Mouse (Mus musculus): Measurements from ENCODE around the gene Pvalb.

The Pvalb gene

DNA sequence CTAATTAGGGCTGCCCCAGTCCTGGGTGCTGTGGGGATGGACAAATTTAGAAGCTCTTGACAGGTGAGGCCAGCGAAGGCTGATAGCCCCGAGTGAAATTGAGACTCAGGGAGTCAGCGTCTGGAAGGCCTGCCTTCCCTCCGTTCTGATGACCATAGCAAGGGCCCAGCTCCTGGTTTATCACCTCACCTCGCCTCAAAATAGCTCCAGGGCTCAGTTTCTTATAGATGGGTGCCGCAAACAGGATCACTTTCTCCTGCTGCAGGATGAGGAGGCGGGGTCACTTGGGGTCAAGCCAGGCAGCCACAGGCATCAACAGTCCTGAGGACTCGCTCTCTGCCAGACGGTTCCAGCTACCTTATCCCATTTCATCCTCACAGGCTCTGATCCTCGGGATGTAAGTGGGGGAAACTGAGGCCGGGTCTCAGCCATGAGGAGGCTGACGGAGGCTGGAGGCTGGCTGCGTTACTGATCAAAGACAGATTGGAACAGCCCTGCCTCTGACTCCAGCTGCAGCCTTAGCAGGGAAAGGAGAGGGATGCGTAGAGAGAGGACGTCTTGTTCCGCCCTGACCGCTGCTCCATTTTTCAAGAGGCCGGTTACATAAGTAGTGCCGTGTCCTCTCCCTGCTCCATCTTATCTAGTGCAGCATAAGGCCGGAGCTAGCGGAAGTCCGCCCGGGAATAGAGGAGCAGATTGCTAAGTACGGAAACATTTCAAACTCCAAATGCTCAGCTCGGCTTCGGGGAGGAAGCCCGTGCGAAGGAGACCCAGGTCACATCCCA, 10.9 kb downstream of the Pvalb start:
- in situ Hi-C loops (cut with MboI): loop anchor here (25.0 kb wide), 1 partner anchor 167 kb away; no protein-coding TSS in a partner anchor

DNA sequence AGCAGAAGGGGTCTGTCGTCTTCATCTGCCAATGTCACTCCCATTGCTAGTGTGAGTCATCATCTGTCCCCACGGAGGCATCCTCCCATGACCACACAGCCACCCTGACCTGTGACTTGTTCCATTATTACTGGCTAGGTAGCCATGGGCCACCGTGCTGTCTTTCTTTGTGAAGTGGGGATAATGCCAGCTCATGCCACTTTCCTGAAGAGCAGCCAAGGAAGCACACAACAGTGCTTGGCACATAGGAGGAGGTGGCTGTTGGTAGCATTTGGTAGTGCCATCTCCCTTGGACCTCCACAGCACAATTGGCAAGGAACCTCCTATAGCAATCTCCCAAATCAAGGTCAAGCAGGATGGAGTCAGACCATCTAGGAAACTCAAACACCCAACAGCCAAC, 11.9 kb downstream of the Pvalb start:
- in situ Hi-C loops (cut with MboI): loop anchor here (25.0 kb wide), 1 partner anchor 168 kb away; no protein-coding TSS in a partner anchor

DNA sequence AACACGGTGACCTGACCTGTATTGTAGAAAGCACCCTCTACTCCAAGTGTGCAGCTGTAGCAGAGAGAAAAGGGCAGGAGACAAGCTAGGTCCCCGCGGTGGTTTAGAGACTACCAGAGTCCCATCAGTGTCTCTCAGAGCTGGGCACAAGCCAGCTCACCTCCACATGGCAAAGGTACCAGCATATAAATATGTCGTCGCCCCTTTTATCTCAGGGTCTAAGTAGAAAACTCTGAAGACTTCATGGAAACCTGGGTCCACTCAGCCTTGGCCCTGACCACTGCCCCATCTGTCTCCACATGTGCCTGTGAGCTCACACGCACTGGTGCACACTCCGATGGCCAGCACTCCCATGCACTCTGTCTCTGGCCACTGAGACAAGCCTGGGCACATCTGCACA, 16.6 kb downstream of the Pvalb start:
- in situ Hi-C loops (cut with MboI): loop anchor here (25.0 kb wide), 1 partner anchor 173 kb away; no protein-coding TSS in a partner anchor

DNA sequence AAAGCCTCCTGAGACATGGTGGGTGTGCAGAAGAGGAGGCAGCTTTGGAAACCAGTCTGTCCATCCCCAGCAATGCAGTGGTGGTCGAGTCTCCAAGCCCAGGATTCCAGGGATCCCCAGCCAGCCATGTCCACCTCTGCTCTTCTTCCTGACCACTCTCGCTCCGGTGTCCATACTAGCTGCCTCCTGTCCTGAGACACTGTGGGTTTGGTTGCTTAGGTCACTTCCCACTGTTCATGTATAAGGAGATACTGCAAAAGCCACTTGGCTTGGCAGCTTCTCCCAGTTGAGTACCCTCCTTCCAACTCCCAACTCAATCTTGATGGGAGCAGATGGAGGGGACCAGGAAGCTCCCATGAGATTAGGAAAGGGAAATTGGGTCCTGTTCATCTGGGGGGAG, 17.7 kb downstream of the Pvalb start:
- in situ Hi-C loops (cut with MboI): loop anchor here (25.0 kb wide), 1 partner anchor 174 kb away; no protein-coding TSS in a partner anchor

DNA sequence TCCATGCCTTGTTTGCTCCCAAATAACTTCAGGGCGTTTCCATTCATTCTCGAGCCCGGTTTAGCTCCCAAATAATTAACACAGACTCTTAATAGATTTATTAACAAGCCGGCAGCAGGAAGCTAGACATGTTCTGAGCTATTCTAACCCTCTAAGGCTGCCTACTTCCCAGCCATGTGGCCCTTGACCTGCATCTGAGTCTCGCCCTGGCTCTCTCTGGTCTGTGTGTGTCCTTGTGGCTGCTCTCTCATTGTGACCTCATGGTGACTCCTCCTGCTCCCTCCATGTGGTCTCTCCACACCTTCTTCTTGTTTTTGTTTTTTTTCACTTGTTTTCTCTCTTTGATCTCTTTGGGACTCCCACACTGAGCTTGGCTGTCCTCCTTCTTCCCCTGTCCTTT, 19.3 kb downstream of the Pvalb start:
- in situ Hi-C loops (cut with MboI): loop anchor here (25.0 kb wide), 1 partner anchor 175 kb away; no protein-coding TSS in a partner anchor

- in situ Hi-C loops (cut with MboI): loop anchor here (25.0 kb wide), 1 partner anchor 177 kb away; no protein-coding TSS in a partner anchor
These were observed 20.6 kb downstream of the Pvalb start for GRCm38 (mm10) chr15:78185609-78186008.

GRCm38 (mm10) chr15:78184855-78185254, 21.3 kb downstream of the Pvalb start:
- in situ Hi-C loops (cut with MboI): loop anchor here (25.0 kb wide), 1 partner anchor 177 kb away; no protein-coding TSS in a partner anchor

DNA sequence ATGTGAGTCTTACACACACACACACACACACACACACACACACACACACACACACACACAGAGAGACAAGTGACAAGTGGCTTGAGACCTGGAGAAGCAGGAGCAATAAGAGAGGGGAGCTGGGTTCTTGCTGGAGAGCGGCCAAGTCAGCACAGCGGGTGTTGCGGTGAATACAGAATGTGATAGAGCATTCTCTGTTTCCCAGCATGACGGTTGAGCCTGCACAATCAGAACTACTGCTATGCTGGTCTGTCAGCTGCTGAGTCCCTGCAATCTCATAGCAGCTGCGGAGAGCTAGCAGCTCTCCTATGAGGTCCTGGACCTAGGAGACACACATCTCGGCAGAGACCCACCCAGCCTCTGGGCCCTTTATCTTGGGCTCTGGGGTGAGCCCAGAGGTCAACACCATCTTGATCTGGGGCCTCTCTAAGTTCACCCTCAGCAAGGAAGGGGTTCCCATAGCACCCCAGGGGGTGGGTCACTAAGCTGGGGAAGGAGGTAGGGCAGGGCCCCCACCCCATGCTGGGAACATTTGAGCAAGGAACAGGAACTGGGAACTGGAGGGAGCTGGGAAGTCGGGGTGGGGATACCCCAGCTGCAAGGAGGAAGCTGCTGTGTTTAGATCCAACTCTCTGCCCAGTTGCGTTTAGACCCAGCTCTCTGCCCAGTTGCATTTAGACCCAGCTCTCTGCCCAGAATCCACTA, 24.3 kb downstream of the Pvalb start:
- in situ Hi-C loops (cut with MboI): loop anchor here (25.0 kb wide), 1 partner anchor 180 kb away; no protein-coding TSS in a partner anchor

GRCm38 (mm10) chr15:78179775-78180174, 26.4 kb downstream of the Pvalb start:
- in situ Hi-C loops (cut with MboI): loop anchor here (25.0 kb wide), 1 partner anchor 183 kb away; no protein-coding TSS in a partner anchor

DNA sequence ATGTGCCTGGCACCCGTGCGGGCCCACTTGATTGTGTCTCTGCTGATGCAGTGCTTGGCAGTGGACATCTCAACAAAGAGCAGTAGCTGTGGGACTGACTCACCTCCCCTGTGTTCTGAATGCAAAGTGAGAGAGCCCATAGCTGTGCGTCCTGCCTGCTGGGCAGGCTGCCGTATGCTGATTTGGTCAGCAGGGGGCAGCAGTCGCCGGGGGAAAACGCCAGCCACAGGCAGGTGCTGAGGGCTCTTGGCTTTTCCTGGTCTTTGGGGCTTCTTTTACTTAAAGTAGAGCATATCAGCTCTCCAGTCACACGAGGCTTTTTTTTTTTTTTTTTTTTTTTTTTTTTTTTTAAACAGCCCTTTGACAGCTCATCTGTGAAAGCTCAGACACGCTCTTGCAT, 27.8 kb downstream of the Pvalb start:
- in situ Hi-C loops (cut with MboI): loop anchor here (25.0 kb wide), 1 partner anchor 184 kb away; no protein-coding TSS in a partner anchor

DNA sequence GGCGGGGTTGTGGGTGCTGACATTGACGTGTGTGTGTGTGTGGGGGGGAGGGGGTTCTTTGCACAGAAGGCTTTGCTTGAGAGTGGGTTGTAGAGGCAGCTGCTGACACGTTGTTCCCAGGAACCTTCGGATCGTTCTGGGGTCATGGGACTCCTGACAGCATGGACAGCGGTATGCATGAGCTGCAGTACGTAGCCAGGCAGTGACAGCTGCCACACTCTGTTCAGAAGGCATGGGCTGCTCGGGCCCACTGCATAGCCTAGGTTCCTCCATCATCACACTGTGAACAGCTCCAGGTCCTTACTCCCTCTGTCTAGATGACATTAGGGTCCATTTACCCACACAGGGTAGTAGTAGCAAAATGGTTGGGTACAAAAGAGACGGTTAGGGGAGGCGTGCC, 28.9 kb downstream of the Pvalb start:
- in situ Hi-C loops (cut with MboI): loop anchor here (25.0 kb wide), 1 partner anchor 185 kb away; no protein-coding TSS in a partner anchor

GRCm38 (mm10) chr15:78174887-78175245, 31.3 kb downstream of the Pvalb start:
- in situ Hi-C loops (cut with MboI): loop anchor here (25.0 kb wide), 1 partner anchor 187 kb away; no protein-coding TSS in a partner anchor

- in situ Hi-C loops (cut with MboI): no loop called here
These were observed 32.0 kb downstream of the Pvalb start, which contains the start of gene Ift27 for GRCm38 (mm10) chr15:78173972-78174886. Gene Ift27 (minus strand): TSS chr15:78174107.

GRCm38 (mm10) chr15:78172899-78173817, 33.0 kb downstream of the Pvalb start:
- in situ Hi-C loops (cut with MboI): no loop called here

DNA sequence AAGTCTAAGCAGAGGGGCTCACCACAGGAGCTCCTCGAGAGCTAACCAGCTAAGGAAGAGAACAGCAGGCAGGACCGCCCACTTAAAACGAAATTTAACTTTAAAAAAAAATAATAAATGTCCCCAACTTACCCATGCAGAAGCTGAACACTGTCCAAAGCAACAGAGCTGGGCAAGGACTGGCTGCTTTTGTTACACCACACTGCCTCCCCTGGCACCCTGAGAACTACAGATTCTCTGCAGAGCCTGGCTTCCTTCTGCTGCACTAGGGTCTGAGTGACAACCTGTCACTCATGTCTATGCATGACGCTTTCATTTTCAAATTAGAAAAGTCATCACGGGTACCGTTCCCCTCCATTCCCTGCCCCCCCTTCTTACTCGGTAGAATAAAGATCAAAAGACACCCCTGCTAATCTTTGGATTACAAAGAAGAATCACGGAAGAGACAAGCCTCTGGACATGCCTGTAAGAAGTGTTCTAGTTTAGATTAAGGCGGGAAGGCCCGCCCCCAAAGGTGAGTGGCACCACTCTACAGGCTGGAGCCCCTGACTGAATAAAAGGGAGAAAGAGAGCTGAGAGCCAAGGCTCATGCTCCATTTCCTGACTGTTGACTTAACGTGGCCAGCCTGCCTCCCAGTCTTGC, 33.8 kb downstream of the Pvalb start:
- in situ Hi-C loops (cut with MboI): no loop called here

DNA sequence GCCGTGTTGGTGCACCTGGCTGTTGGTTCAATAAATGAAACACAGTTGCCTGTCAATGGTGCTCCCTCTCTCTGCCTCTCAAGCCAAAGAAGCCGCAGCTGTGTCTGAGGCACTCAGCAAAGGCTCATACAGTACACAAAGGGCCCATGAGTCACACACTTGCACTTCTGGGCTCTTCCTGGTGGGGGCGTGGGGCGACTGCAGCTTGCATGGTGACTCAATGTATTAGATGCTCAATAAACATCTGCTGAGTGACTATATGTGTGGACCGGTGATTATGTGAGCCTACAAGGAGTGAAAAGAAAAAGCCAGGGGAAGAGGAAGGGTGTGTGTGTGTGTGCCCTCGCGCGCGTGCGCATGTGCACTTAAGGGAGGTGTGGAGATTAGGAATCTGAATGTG, 34.5 kb downstream of the Pvalb start:
- in situ Hi-C loops (cut with MboI): no loop called here

GRCm38 (mm10) chr15:78170708-78171107, 35.5 kb downstream of the Pvalb start:
- in situ Hi-C loops (cut with MboI): no loop called here

GRCm38 (mm10) chr15:78169566-78169965, 36.6 kb downstream of the Pvalb start:
- in situ Hi-C loops (cut with MboI): no loop called here

DNA sequence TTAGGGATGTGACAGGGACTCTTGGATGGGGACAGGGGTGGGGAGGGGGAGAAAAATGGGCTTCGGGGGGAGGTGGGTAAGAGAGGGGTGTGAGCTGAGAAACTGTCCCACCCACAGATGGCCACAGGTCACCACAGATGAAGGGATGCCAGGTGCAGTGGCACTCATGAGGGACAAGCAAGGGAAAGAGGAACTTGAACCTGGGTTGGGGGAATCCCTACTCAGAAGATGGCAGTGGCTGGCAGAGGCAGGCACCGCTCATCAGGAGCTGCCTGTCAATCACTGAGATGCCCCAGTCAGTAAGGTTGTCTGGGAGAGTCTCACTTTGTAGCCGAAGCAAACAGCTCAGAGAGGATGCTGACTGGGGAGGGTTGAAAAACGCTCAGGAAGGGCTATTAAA, 40.9 kb downstream of the Pvalb start:
- in situ Hi-C loops (cut with MboI): no loop called here

GRCm38 (mm10) chr15:78164466-78164865, 41.7 kb downstream of the Pvalb start:
- in situ Hi-C loops (cut with MboI): no loop called here
